Mouse (Mus musculus) granulocyte monocyte progenitor cell, adult 5-6 weeks (primary cell): ENCODE data around the gene Grsf1. TPM values are rescaled to one million over a fixed set of nuclear protein-coding genes. Genes with fewer than 3 reads are reported as not detected.

Experiments used
- ATAC-seq: replicated peaks from 2 replicates; pipeline ENCODE4 v1.8.0; 2016; ENCODE audit warnings: mild to moderate bottlenecking, moderate TSS enrichment, inconsistent platforms; ENCODE audit not compliant: poor library complexity, severe bottlenecking
- total RNA-seq, 2 experiments: library from RNA; stranded (forward) in 1 of 2; stranded (reverse) in 1 of 2; fragments of 200-712, 200-1000 nt in 1 of 2; fragments of >200 nt in 1 of 2; fragmentation: Nextera tagmentation in 1 of 2; gene quantifications; 2 replicates each; pipeline ENCODE4 v1.2.3; 2014 to 2017

Gene Grsf1
- total RNA-seq, 2 experiments from 2014 or later, result 65.5 to 66.7 TPM

GRCm38 (mm10) chr5:88689279-88689938 lies 13.4 kb upstream of the Grsf1 start:
- ATAC-seq, result peak; percentile 69

GRCm38 (mm10) chr5:88688583-88689187 lies 12.7 kb upstream of the Grsf1 start:
- peak; percentile 52 for ATAC-seq

- peak; percentile 15; the same call in 1 of the 2 replicates for ATAC-seq
These were observed 12.0 kb upstream of the Grsf1 start for GRCm38 (mm10) chr5:88687996-88688406.

GRCm38 (mm10) chr5:88685745-88686299 lies 9.9 kb upstream of the Grsf1 start:
- ATAC-seq, result no peak

- ATAC-seq, result no peak
These were observed 9.3 kb upstream of the Grsf1 start for GRCm38 (mm10) chr5:88685306-88685705.

GRCm38 (mm10) chr5:88684226-88684625 lies 8.3 kb upstream of the Grsf1 start:
- ATAC-seq, result no peak

GRCm38 (mm10) chr5:88683706-88684105 lies 7.7 kb upstream of the Grsf1 start:
- no peak for ATAC-seq

- no peak for ATAC-seq
These were observed 4.6 kb upstream of the Grsf1 start for GRCm38 (mm10) chr5:88680567-88680966.

- ATAC-seq, result no peak
These were observed 3.4 kb upstream of the Grsf1 start for GRCm38 (mm10) chr5:88679341-88679740.

GRCm38 (mm10) chr5:88678929-88679328 lies 3.0 kb upstream of the Grsf1 start:
- peak; percentile 72 for ATAC-seq

GRCm38 (mm10) chr5:88674703-88675442 lies 1.1 kb downstream of the Grsf1 start:
- peak; percentile 5; the same call in 1 of the 2 replicates for ATAC-seq

- ATAC-seq, result no peak; the same call in 1 of the 2 replicates
These were observed 12.1 kb downstream of the Grsf1 start for GRCm38 (mm10) chr5:88663875-88664274.

GRCm38 (mm10) chr5:88663151-88663550 lies 12.8 kb downstream of the Grsf1 start:
- no peak for ATAC-seq

GRCm38 (mm10) chr5:88657868-88658267 lies 18.1 kb downstream of the Grsf1 start:
- 0 out of 2 replicates have a peak, but pooled peaks have one; percentile 25 for ATAC-seq

- no peak; the same call in 1 of the 2 replicates for ATAC-seq
These were observed 23.4 kb downstream of the Grsf1 start for GRCm38 (mm10) chr5:88652589-88652988.

- ATAC-seq, result no peak
These were observed 26.5 kb downstream of the Grsf1 start for GRCm38 (mm10) chr5:88649250-88650173.

- no peak for ATAC-seq
These were observed 30.6 kb downstream of the Grsf1 start for GRCm38 (mm10) chr5:88645405-88645804.

GRCm38 (mm10) chr5:88644901-88645300 lies 31.1 kb downstream of the Grsf1 start:
- ATAC-seq, result no peak

- ATAC-seq, result no peak
These were observed 32.5 kb downstream of the Grsf1 start for GRCm38 (mm10) chr5:88643491-88643890.

GRCm38 (mm10) chr5:88642786-88643185 lies 33.2 kb downstream of the Grsf1 start:
- no peak for ATAC-seq
